Mouse (Mus musculus): ENCODE measurements around the gene Alpi. TPM values are rescaled to one million over a fixed set of nuclear protein-coding genes. Genes with fewer than 3 reads are reported as not detected.

Gene Alpi
- polyA plus RNA-seq (2012), result not detected in 2 replicates

GRCm38 (mm10) chr1:87101411-87101810 is at the start of gene Alpi:
TSS of gene Alpi (minus strand) at chr1:87101606.
- TF ChIP-seq GATA1 (IDR thresholded peaks at IDR 0.05; ENCODE audit: low read length), result no peak

DNA sequence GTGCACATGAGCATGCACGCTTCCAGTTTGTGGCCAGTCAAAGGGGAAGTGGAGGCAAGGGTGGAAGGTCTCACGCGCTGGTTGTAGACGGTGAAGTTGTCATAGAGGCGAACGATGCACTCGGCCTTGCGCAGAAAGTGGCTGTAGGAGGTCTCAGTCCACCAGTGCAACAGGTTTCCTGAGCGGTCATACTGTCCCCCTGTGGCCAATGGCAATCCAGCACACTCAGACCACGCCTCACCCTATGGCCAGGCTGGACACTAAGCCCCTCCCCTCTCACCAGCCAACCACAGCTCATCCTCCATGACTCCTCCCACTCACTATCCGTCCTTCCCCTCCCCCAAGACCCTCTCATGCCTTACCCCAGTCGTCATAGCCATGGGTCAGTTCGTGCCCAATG is 48.0 kb upstream of the Alpi start:
- TF ChIP-seq GATA1 (IDR thresholded peaks at IDR 0.05; ENCODE audit: low read length), result no peak

GRCm38 (mm10) chr1:87143141-87143540 is 41.7 kb upstream of the Alpi start:
- TF ChIP-seq GATA1 (IDR thresholded peaks at IDR 0.05; ENCODE audit: low read length), result no peak

DNA sequence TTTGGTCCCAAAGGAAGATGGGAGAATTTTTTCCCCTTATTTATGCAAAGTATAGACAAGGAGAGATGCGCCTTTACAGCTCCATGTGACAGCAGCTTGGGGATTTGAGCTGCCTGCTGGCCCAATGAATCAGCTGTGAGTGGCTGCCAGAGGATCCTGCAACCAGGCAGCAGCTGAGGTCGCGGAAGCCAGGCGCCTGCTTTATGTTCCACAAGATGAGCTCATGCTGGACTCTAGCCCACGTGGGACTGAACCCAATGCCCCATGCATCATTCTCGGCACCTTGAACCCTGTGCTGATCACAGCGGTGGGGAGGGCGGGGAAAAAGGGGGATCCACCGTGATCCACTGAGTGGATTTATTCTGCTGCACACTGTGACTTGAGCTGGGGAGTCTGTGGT is 41.0 kb upstream of the Alpi start:
- no peak for TF ChIP-seq GATA1 (IDR thresholded peaks at IDR 0.05; ENCODE audit: low read length)

DNA sequence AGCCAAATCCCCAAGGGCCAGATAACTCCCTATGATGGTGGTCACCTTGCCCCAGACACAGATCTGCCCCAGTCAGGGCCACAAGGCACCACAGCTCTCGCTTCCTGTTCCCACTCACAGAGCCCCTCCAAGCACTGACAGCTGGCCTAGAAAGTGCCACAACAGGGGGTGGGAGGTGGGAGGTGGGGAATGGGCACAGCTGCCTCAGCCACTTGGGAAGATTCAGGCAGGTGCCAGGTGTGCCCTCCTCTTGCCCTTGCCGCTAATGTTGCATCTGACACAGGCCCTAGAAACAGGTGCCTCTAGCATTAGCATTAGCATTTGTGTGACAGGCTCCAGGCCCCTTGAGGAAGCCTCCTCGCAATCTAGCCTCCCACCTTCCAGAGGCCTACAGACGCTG is 40.1 kb upstream of the Alpi start:
- TF ChIP-seq GATA1 (IDR thresholded peaks at IDR 0.05; ENCODE audit: low read length), result no peak

DNA sequence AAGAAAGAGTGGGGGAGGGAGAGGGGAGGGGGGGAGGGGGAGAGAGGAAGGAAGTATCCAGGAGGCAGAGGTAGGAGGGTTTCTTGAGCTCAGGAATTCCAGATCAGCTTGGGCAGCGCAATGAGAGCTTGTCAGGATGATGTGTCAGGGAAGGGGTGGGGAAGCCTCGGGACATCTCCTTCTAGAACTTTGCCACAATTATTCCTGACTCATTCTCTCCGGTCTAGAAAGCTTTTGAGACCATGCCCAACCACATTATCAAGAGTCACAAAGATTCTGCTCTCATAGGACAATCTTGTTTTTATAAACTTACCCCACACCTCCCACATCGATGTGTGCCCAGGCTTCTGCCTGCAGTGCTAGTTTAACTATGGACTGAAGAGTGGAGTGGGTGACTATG is 30.4 kb upstream of the Alpi start:
- no peak for TF ChIP-seq GATA1 (IDR thresholded peaks at IDR 0.05; ENCODE audit: low read length)

DNA sequence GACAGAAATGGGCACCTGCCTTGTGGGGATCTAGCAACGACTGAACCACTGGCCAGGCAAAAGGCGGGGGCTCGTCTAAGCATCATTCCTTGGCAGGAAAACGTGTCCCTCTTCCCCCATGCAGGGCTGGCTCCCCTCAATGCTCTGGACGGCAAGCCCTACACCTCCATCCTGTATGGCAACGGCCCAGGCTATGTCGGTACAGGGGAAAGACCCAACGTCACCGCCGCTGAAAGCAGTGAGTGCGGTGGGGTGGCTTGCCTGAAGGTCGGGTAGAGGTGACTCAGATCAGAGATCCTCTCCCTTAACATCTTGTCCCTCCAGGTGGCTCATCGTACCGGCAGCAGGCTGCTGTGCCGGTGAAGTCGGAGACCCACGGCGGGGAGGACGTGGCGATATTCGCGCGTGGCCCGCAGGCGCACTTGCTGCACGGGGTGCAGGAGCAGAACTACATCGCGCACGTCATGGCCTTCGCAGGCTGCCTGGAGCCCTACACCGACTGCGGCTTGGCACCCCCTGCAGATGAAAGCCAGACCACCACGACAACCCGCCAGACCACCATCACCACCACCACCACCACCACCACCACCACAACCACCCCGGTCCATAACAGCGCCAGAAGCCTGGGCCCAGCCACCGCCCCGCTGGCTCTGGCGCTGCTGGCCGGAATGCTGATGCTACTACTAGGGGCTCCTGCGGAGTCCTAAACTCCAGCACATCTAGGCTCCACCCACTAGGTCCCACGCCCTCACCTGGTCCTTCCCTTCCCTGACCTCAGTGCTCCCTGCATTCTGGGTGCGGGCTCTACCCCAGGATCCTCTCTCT is 26.0 kb upstream of the Alpi start:
- TF ChIP-seq GATA1 (IDR thresholded peaks at IDR 0.05; ENCODE audit: low read length), result no peak

DNA sequence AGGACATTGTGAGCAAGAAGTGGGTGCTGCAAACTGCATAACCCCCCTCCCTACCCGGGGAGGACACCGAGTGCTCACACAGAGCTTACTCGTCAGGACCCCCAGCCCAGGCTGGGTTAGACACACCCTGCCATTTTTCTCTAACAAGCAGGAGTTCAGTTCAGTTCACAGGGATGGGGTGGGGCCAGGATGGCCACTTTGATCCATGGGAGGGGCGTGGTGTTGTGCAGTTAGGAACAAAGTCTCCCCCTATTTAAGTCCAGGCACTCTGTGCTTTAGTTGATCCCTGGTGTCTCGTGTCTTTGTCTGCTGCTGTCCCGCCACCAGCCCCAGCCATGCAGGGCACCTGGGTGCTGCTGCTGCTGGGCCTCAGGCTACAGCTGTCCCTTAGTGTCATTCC is 23.3 kb upstream of the Alpi start, which contains the start of gene Akp3:
Gene Akp3, plus strand, starts transcription at position 301 of the 400 bp plus-strand sequence.
- TF ChIP-seq GATA1 (IDR thresholded peaks at IDR 0.05; ENCODE audit: low read length), result no peak

- no peak for TF ChIP-seq GATA1 (IDR thresholded peaks at IDR 0.05; ENCODE audit: low read length)
Observed at GRCm38 (mm10) chr1:87114784-87115183, 13.4 kb upstream of the Alpi start.

DNA sequence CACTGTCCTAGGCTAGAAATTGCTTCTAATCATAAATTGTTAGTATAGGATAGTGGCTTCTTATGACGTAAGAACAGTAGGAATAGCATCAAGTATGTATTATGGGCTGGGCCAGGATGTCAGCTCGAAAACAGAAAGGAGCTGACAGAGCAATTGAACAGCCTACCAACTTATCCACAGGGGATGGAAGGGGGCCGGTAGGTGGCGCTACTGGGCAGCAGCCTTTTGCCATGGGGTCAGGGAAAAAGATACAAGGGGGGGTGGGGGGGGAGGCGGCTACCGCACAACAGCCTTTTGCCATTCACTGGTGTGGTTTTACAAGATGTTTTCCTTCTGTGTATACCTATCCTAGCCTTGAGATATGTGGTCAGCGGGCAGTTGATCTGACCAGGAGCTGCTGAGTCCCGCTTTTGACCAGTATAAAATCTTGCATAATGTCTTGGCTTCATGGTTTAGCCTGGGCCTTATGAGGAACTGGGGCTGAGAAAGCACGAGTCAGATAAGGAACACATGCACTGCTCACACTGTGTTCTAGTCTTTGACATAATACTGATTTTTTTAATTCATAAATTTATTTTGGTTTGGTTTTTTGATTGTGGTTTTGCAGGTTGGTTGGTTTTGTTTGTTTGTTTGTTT is 10.4 kb upstream of the Alpi start:
- TF ChIP-seq GATA1 (IDR thresholded peaks at IDR 0.05; ENCODE audit: low read length), result no peak

GRCm38 (mm10) chr1:87108564-87108963 is 7.2 kb upstream of the Alpi start:
- TF ChIP-seq GATA1 (IDR thresholded peaks at IDR 0.05; ENCODE audit: low read length), result no peak

DNA sequence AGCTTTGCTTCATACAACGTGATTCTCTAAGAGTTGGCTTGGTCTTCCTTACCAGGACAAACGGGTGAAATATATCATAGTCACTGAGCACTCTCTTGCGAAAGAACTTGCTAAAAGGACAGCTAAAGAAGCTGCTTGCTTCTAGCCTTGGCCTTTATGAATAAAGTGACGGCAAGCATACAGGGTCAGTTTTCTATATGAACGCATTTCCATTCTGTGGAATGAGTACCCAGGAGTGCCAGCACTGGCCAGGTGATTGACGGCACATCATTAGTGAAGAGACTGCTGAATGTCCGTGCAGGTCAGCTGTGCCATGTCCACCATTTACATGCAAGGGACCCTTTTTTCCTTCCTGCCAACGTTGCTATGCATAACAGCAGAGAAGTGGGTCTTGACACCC is 5.1 kb upstream of the Alpi start:
- no peak for TF ChIP-seq GATA1 (IDR thresholded peaks at IDR 0.05; ENCODE audit: low read length)

GRCm38 (mm10) chr1:87103936-87104335 is 2.5 kb upstream of the Alpi start:
- TF ChIP-seq GATA1 (IDR thresholded peaks at IDR 0.05; ENCODE audit: low read length), result no peak

- TF ChIP-seq GATA1 (IDR thresholded peaks at IDR 0.05; ENCODE audit: low read length), result no peak
Observed at GRCm38 (mm10) chr1:87102114-87102513, 708 bp upstream of the Alpi start.

DNA sequence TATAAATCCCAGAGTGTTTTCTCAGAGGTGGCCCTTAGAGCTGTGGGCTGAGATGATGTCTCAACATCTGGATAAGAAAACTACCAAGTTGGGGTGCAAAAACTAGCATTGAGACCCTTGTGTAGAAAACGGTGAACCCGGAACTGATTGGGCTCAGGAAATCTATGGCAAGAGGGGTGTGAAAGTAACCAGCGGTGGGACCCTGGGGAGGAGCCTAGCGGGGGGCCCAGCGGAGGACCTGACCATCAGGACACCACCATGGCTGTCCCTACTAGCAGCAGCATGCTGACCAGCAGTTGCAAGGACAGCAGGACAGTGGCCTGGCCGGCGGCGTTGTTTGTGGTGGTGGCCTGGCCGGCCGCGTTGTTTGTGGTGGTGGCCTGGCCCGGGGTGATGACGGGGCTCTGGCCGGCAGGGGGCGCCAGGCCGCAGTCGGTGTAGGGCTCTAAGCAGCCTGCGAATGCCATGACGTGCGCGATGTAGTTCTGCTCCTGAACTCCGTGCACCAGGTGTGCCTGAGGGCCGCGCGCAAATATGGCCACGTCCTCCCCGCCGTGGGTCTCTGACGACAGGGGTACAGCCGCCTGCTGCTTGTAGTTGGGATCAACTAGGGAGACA is 2.9 kb downstream of the Alpi start:
- no peak for TF ChIP-seq GATA1 (IDR thresholded peaks at IDR 0.05; ENCODE audit: low read length)

DNA sequence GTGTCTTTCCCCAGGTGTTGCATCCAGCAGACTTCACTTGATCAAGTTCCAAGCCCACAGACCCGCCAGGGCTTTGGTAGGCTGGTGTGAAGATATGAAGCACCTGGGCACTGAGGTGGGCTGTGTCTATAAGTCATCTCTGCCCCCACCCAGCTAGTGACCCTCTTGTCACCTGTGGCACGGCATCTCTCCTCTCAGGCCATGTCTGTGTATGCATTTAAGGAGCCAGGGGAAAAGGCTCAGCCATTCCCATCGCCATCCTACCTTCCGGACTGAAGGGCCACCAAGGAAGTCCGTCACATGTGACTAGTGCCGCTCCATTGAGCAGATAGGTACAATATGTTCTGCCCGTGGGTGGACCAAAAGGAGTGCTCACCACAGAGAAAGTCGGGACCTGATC is 5.8 kb downstream of the Alpi start:
- TF ChIP-seq GATA1 (IDR thresholded peaks at IDR 0.05; ENCODE audit: low read length), result no peak

Measured in G1E-ER4 (cell line).